ENCODE assay signal across 13 mouse cellular contexts in the genomic region with DNA sequence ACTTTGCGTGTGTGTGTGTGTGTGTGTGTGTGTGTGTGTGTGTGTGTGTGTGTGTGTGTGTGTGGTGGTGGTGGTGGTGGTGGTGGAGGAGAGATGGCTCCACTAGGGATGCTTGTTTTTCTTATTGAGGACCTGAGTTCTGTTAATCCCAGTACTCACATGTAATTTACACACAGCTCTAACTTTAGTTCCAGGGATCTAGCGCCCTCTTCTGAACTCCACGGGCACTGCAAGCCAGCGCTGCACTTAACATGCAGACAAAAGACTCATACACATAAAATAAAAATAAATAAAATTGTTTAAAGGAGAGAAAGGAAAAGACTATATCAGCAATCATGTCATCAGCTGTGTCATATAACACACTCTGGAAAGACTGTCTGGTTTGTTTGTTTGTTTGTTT. TPM values are rescaled to one million over a fixed set of nuclear protein-coding genes. Genes with fewer than 3 reads are reported as not detected.
DNase-seq lines count a peak whose midpoint lies in the region; ATAC-seq and TF ChIP-seq lines count a peak whose summit lies in the region.
"Had no signal": no experiment of that assay in that cellular context is flagged by ENCODE, and none has a peak within 500 bp of the region (broad histone marks: within the 10 kb centered on the region; RNA-seq: fewer than 3 reads in every experiment).

No protein-coding gene starts in this region.

- intact Hi-C loops in heart, postnatal 10 days (cut with DNase I), result no loop called here

- H3K9me3 ChIP-seq in lung, postnatal 0 days (ENCODE audit: low read length), result no peaks in the 10 kb centered on the region
- peaks cover 6% of the 10 kb centered on the region for H3K9me3 ChIP-seq in G1E (replicated peaks)
- H3K9me3 ChIP-seq in neural tube, embryonic 11.5 days (ENCODE audit: control insufficient read depth, low read length), result 0 out of 2 replicates have a peak, but pooled peaks cover 3% of the 10 kb centered on the region
- H3K9me3 ChIP-seq: forebrain, embryonic 10.5 days; liver, embryonic 13.5 days had no signal

- H3K9ac ChIP-seq in lung, postnatal 0 days (replicated peaks; ENCODE audit: low read depth), result no peak overlapping the region
- H3K9ac ChIP-seq in neural tube, embryonic 11.5 days (ENCODE audit: low read length), result no peak overlapping the region
- H3K9ac ChIP-seq: liver, embryonic 13.5 days had no signal

- no peak for ATAC-seq in lung, postnatal 0 days
- ATAC-seq in G1E (ENCODE audit: extremely low read depth, insufficient number of reproducible peaks, low FRiP score, poor library complexity, severe bottlenecking), result no peak
- no peak for ATAC-seq in neural tube, embryonic 11.5 days (ENCODE audit: insufficient read depth, low FRiP score, low TSS enrichment)

- H3K36me3 ChIP-seq in lung, postnatal 0 days (ENCODE audit: insufficient read depth, low read length), result no peaks in the 10 kb centered on the region
- H3K36me3 ChIP-seq in G1E (replicated peaks), result no peaks in the 10 kb centered on the region
- no peaks in the 10 kb centered on the region for H3K36me3 ChIP-seq in neural tube, embryonic 11.5 days (ENCODE audit: control insufficient read depth, insufficient read depth, low read length)
- H3K36me3 ChIP-seq: forebrain, embryonic 10.5 days; liver, embryonic 13.5 days had no signal

- no peak overlapping the region for H3K4me3 ChIP-seq in lung, postnatal 0 days (ENCODE audit: low read depth, low read length)
- no peak overlapping the region for H3K4me3 ChIP-seq in G1E (ENCODE audit: low read depth, low read length)
- no peak overlapping the region for H3K4me3 ChIP-seq in neural tube, embryonic 11.5 days (ENCODE audit: low read depth, low read length)
- H3K4me3 ChIP-seq: forebrain, embryonic 10.5 days; liver, embryonic 13.5 days had no signal

- no peaks in the 10 kb centered on the region for H3K27me3 ChIP-seq in lung, postnatal 0 days (replicated peaks; ENCODE audit: insufficient read depth, low read length)
- H3K27me3 ChIP-seq in G1E (ENCODE audit: insufficient read depth, low read length), result peaks cover 45% of the 10 kb centered on the region
- H3K27me3 ChIP-seq in neural tube, embryonic 11.5 days (ENCODE audit: control insufficient read depth, insufficient read depth, low read length), result no peaks in the 10 kb centered on the region

- peak; percentile 60 for DNase-seq in heart, adult 11 months
- DNase-seq in heart, postnatal 10 days, result no peak
- no peak for DNase-seq in lung, postnatal 0 days (ENCODE audit: low spot score)
- no peak for DNase-seq in lung, postnatal 25 days (ENCODE audit: low spot score)
- DNase-seq in G1E (ENCODE audit: low spot score), result no peak
- DNase-seq in neural tube, embryonic 11.5 days (ENCODE audit: low spot score), result peak; percentile 20
- DNase-seq in right cerebral cortex, postnatal 25 days, result no peak
- no peak for DNase-seq in layer of hippocampus, postnatal 25 days (ENCODE audit: extremely low spot score in 1 of 2, low spot score in 1 of 2)
- DNase-seq: liver, embryonic 13.5 days had no signal

- H3K4me1 ChIP-seq in lung, postnatal 0 days (ENCODE audit: insufficient read depth, low read depth, low read length), result no peaks in the 10 kb centered on the region
- peaks cover 17% of the 10 kb centered on the region for H3K4me1 ChIP-seq in G1E (ENCODE audit: insufficient read depth, low read depth, low read length)
- no peaks in the 10 kb centered on the region for H3K4me1 ChIP-seq in neural tube, embryonic 11.5 days (ENCODE audit: control insufficient read depth, insufficient read depth, low read length)

- 73% methylated on average over 4 of the region's 4 CpGs for WGBS in lung, postnatal 0 days
- 71% methylated on average over 4 of the region's 4 CpGs for WGBS in neural tube, embryonic 11.5 days

- H3K4me2 ChIP-seq in lung, postnatal 0 days (replicated peaks; ENCODE audit: low read depth, low read length), result no peak overlapping the region
- H3K4me2 ChIP-seq in neural tube, embryonic 11.5 days (ENCODE audit: low read depth), result no peak overlapping the region
- H3K4me2 ChIP-seq: liver, embryonic 13.5 days had no signal

- no peak overlapping the region for H3K27ac ChIP-seq in lung, postnatal 0 days (ENCODE audit: low read length)
- no peak overlapping the region for H3K27ac ChIP-seq in neural tube, embryonic 11.5 days (ENCODE audit: low read depth, low read length)
- H3K27ac ChIP-seq: forebrain, embryonic 10.5 days; liver, embryonic 13.5 days had no signal

- peak; percentile 31 for TF ChIP-seq CTCF in lung, postnatal 0 days (IDR thresholded peaks at IDR 0.05)
- peak; percentile 33; the same call in 1 of the 2 replicates for TF ChIP-seq CTCF in G1E (IDR thresholded peaks at IDR 0.05; ENCODE audit: low read depth, low read length)

- no peak for TF ChIP-seq EP300 in lung, postnatal 0 days (IDR thresholded peaks at IDR 0.05)

RNA-seq across cellular contexts. Expression of a gene that starts 5.3 kb away (rescaled TPM):
- not detected for total RNA-seq in heart, postnatal 10 days (2021)
- not detected in 2 replicates for polyA plus RNA-seq in lung, postnatal 0 days (2015; fragmentation: Nextera tagmentation; extraction: Ambion mirVana)
- not detected in 2 replicates for total RNA-seq in G1E (2014; fragmentation: Nextera tagmentation)
- 0.06 and 0.11 TPM in 2 replicates for total RNA-seq in G1E (2017)
- polyA plus RNA-seq in G1E (2012), result 0.01 TPM in 2 replicates
- not detected in 2 replicates for polyA plus RNA-seq in neural tube, embryonic 11.5 days (2014; fragmentation: Nextera tagmentation; extraction: Ambion mirVana)
- not detected for total RNA-seq in layer of hippocampus, postnatal 25 days (2021)
- total RNA-seq: heart, adult 8-10 months had no signal
- polyA plus RNA-seq: forebrain, embryonic 10.5 days; large intestine, adult 2 months had no signal

RNA-seq across cellular contexts. Expression of a gene that starts 7.2 kb away (rescaled TPM):
- 1 to 10 TPM; 2.1 to 2.5 TPM for total RNA-seq in heart, postnatal 10 days (2021)
- 4.2 and 5.2 TPM in 2 replicates for polyA plus RNA-seq in lung, postnatal 0 days (2015; fragmentation: Nextera tagmentation; extraction: Ambion mirVana)
- total RNA-seq in G1E (2014; fragmentation: Nextera tagmentation) (0.23 and 0.24 TPM in 2 replicates), G1E (2017) (0.11 TPM in 1 of 2 replicates, not detected in the other)
- 0.15 and 0.18 TPM in 2 replicates for polyA plus RNA-seq in G1E (2012)
- 3.8 and 4.6 TPM in 2 replicates for polyA plus RNA-seq in neural tube, embryonic 11.5 days (2014; fragmentation: Nextera tagmentation; extraction: Ambion mirVana)
- total RNA-seq in layer of hippocampus, postnatal 25 days (2021), result 1 to 10 TPM; 2.1 to 3.3 TPM

RNA-seq across cellular contexts. Expression of a gene that starts 21.3 kb away (rescaled TPM):
- not detected for total RNA-seq in heart, postnatal 10 days (2021)
- not detected in 2 replicates for polyA plus RNA-seq in lung, postnatal 0 days (2015; fragmentation: Nextera tagmentation; extraction: Ambion mirVana)
- total RNA-seq in G1E (2014; fragmentation: Nextera tagmentation), result not detected in 2 replicates
- 0.05 TPM in 1 of 2 replicates, not detected in the other for total RNA-seq in G1E (2017)
- not detected in 2 replicates for polyA plus RNA-seq in G1E (2012)
- not detected in 2 replicates for polyA plus RNA-seq in neural tube, embryonic 11.5 days (2014; fragmentation: Nextera tagmentation; extraction: Ambion mirVana)
- total RNA-seq in layer of hippocampus, postnatal 25 days (2021), result not detected
- total RNA-seq: heart, adult 8-10 months had no signal
- polyA plus RNA-seq: forebrain, embryonic 10.5 days; hindbrain, embryonic 11.5 days; large intestine, adult 2 months had no signal

RNA-seq across cellular contexts. Expression of a gene that starts 27.2 kb away (rescaled TPM):
- total RNA-seq in heart, postnatal 10 days (2021), result 1 to 10 TPM; 3.3 to 4.1 TPM
- polyA plus RNA-seq in lung, postnatal 0 days (2015; fragmentation: Nextera tagmentation; extraction: Ambion mirVana), result 8.5 TPM in 2 replicates
- total RNA-seq in G1E (2014; fragmentation: Nextera tagmentation) (43.3 and 43.7 TPM in 2 replicates), G1E (2017) (89.2 and 100 TPM in 2 replicates)
- 54.8 and 59.5 TPM in 2 replicates for polyA plus RNA-seq in G1E (2012)
- 1.1 and 1.8 TPM in 2 replicates for polyA plus RNA-seq in neural tube, embryonic 11.5 days (2014; fragmentation: Nextera tagmentation; extraction: Ambion mirVana)
- total RNA-seq in layer of hippocampus, postnatal 25 days (2021), result 1 to 10 TPM in 1 of 2 experiments, under 1 TPM in 1; 0.89 to 1.1 TPM

RNA-seq across cellular contexts. Expression of a gene that starts 31.2 kb away (rescaled TPM):
- 100 to 1,000 TPM; 112 to 120 TPM for total RNA-seq in heart, postnatal 10 days (2021)
- polyA plus RNA-seq in lung, postnatal 0 days (2015; fragmentation: Nextera tagmentation; extraction: Ambion mirVana), result 21.1 and 23.9 TPM in 2 replicates
- total RNA-seq in G1E (2014; fragmentation: Nextera tagmentation) (95.6 and 123 TPM in 2 replicates), G1E (2017) (14.8 and 15.6 TPM in 2 replicates)
- polyA plus RNA-seq in G1E (2012), result 97.4 and 119 TPM in 2 replicates
- 25.4 and 27.4 TPM in 2 replicates for polyA plus RNA-seq in neural tube, embryonic 11.5 days (2014; fragmentation: Nextera tagmentation; extraction: Ambion mirVana)
- total RNA-seq in layer of hippocampus, postnatal 25 days (2021), result 100 to 1,000 TPM; 153 to 200 TPM

Comparison
In these comparisons a context has a peak if more than half of its experiments do, and no peak if none do; other contexts are left out.
1. DNase-seq: peak in heart, adult 11 months (single experiment) and neural tube, embryonic 11.5 days (single experiment); none in heart, postnatal 10 days (0 of 2), lung, postnatal 0 days (single experiment), lung, postnatal 25 days (single experiment), G1E (single experiment), right cerebral cortex, postnatal 25 days (single experiment) and layer of hippocampus, postnatal 25 days (0 of 2).